Mouse (Mus musculus): ENCODE results near the gene 9330159F19Rik.

9330159F19Rik gene

GRCm38 (mm10) chr10:29211453-29211852 lies at the start of gene 9330159F19Rik:
Gene 9330159F19Rik (plus strand): TSS chr10:29211606.
- no peak for DNase-seq (ENCODE audit: low read depth, low spot score)

DNA sequence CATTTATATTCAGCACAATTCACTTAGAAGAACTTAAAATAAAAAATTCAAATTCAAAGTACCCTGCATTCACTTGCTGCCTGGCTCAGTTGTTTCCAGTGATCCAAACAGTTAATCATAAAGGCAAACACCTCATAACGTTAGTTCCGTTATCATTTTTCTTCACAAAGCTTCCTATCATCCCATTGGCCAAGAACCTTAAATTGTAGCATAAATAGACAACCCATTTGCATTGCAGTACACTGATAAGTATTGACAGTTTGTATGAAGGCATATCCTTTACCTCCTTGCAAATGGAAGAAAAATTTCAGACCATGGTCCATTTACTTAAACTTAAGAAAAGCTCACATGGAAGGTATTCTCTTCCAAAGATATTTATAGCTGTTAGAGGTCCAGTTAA lies 49.7 kb upstream of the 9330159F19Rik start:
- DNase-seq (ENCODE audit: low read depth, low spot score): no peak

DNA sequence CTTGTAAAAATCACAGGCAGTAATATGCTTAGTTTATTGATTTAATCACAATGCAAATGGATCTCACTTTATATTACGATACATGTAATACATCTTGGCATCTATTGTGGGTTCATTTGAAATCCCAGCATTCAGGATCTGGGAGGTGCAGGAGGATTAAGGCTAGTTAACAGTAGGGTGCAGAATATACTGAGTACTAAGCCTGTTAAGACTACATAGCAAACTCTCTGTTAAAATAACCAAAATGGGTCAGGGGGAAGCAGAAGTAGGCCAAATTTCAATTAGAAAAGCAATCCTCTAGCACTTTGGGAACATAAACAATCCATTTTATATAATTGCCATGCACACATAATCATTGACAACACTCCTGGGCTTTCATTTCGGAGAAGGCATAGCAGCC lies 37.6 kb upstream of the 9330159F19Rik start:
- no peak for DNase-seq (ENCODE audit: low read depth, low spot score)

GRCm38 (mm10) chr10:29175656-29176055 lies 35.8 kb upstream of the 9330159F19Rik start:
- DNase-seq (ENCODE audit: low read depth, low spot score): no peak

- DNase-seq (ENCODE audit: low read depth, low spot score): no peak
Observed at GRCm38 (mm10) chr10:29176881-29177280, 34.5 kb upstream of the 9330159F19Rik start.

GRCm38 (mm10) chr10:29178003-29178402 lies 33.4 kb upstream of the 9330159F19Rik start:
- no peak for DNase-seq (ENCODE audit: low read depth, low spot score)

- no peak for DNase-seq (ENCODE audit: low read depth, low spot score)
Observed at GRCm38 (mm10) chr10:29180210-29180609, 31.2 kb upstream of the 9330159F19Rik start.

- DNase-seq (ENCODE audit: low read depth, low spot score): no peak
Observed at GRCm38 (mm10) chr10:29181046-29181445, 30.4 kb upstream of the 9330159F19Rik start.

- no peak for DNase-seq (ENCODE audit: low read depth, low spot score)
Observed at GRCm38 (mm10) chr10:29193769-29194168, 17.6 kb upstream of the 9330159F19Rik start.

DNA sequence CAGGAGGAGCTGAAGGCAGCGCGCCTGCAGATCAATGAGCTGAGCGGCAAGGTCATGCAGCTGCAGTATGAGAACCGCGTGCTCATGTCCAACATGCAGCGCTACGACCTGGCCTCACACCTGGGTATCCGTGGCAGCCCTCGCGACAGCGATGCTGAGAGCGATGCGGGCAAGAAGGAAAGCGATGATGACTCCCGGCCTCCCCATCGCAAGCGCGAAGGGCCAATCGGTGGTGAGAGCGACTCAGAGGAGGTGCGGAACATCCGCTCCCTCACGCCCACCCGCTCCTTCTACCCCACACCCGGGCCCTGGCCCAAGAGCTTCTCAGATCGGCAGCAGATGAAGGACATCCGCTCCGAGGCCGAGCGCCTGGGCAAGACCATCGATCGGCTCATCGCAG lies 14.6 kb upstream of the 9330159F19Rik start:
- DNase-seq (ENCODE audit: low read depth, low spot score): no peak

- DNase-seq (ENCODE audit: low read depth, low spot score): no peak
Observed at GRCm38 (mm10) chr10:29198642-29199041, 12.8 kb upstream of the 9330159F19Rik start, which contains the start of gene Gm49353. Gene Gm49353 (plus strand): TSS chr10:29198954.

DNA sequence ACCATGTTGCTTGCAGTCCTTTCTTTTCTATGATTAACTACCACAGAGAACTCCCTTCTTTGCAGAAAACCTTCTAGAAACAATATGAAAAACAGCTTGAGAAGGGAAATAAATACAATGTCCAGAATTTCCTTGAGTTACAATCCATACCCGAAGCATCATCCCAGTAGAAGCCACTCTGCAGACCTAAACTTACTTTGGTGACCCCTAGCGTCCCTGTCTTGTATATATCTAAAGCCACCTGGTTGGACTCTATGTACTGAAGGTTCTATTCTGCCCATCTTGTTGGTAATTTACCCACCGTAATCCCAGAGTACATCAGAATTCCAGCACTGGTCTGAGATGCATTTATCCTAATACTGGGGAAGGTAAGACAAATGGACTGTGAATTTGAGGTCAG lies 11.6 kb upstream of the 9330159F19Rik start:
- no peak for DNase-seq (ENCODE audit: low read depth, low spot score)

DNA sequence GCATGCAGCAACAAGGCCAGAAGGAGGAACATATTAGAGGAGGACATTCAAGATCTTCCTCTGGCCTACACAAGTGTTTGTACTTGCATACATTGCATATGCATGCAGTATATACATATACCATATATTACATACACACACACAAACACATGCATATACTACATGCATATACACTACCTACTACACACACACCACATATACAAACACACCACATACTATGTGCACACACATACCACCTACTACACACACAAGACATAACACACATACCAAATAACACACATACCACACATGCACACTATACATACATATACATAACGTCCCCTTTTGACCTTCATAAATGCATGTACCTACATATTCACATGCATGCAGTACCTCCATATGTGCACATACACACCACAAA lies 10.8 kb upstream of the 9330159F19Rik start:
- no peak for DNase-seq (ENCODE audit: low read depth, low spot score)

DNA sequence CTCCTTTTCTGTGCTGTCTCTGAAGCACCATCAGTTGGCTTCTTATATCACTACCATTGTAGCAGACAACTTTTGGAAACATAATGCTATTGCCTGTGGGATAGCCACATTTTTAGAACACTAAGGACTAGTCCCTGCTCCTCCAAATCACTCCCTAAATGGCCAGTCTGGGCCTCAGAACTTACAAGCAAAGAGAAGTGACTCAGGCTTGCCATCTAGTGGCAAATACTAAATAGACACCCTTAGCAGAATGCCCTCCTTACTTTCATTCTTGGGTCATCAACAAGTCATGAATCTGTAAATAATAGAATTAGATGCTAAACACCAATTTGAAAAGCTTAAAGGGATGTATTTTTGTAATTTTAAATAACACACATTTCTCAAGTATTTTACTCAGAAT lies 4.7 kb upstream of the 9330159F19Rik start:
- no peak for DNase-seq (ENCODE audit: low read depth, low spot score)

DNA sequence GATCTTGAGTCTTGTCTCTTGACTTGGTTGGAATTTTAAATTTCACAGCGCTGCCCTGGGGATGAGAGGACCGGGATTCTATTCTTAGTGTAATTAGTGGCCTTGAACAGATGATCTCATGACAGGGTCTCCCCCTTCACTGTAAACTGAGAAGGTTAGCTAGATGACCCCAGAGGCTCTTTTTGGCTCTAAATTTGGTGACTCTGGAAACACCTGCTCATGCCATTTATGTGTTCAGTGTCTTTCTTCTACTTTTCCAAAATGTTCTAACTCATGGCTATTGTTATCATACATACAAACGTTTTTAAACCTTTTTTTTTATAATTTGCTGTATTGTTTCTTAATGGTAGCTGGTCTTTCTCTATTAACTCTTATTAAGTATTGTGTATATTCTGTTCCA lies 2.7 kb upstream of the 9330159F19Rik start:
- DNase-seq (ENCODE audit: low read depth, low spot score): no peak

- no peak for DNase-seq (ENCODE audit: low read depth, low spot score)
Observed at GRCm38 (mm10) chr10:29213534-29214100, 2.2 kb downstream of the 9330159F19Rik start.

- no peak for DNase-seq (ENCODE audit: low read depth, low spot score)
Observed at GRCm38 (mm10) chr10:29216957-29217356, 5.6 kb downstream of the 9330159F19Rik start.

- no peak for DNase-seq (ENCODE audit: low read depth, low spot score)
Observed at GRCm38 (mm10) chr10:29217451-29217850, 6.0 kb downstream of the 9330159F19Rik start.

GRCm38 (mm10) chr10:29225329-29225728 lies 13.9 kb downstream of the 9330159F19Rik start:
- no peak for DNase-seq (ENCODE audit: low read depth, low spot score)

- DNase-seq (ENCODE audit: low read depth, low spot score): no peak
Observed at GRCm38 (mm10) chr10:29231208-29231607, 19.8 kb downstream of the 9330159F19Rik start.

Data from c-Kit-negative CD71-positive TER-119-positive erythroid progenitor cells, embryonic 14.5 days (primary cell).